Mouse (Mus musculus): ENCODE measurements around the gene Pax9. TPM values are rescaled to one million over a fixed set of nuclear protein-coding genes. Genes with fewer than 3 reads are reported as not detected.

Gene Pax9
- not detected for polyA plus RNA-seq (2017; shearing (Covaris generic))

GRCm38 (mm10) chr12:56691427-56692079, at the start of gene Pax9:
Pax9 (plus strand) TSS chr12:56691767.

Other genes with a start within 250 kb of the Pax9 start
- not detected for gene Nkx2-1, start 154.9 kb upstream of the Pax9 start, polyA plus RNA-seq (2017; shearing (Covaris generic))
- gene Nkx2-9, start 78.5 kb upstream of the Pax9 start, polyA plus RNA-seq (2017; shearing (Covaris generic)) = not detected